Mouse (Mus musculus) hindbrain, embryonic 15.5 days (tissue): ENCODE measurements at regions not wholly inside any gene's neighbourhood (a gene's known extent, or its start where the extent isn't known, plus 50 kb on each side); places are given as distances from the start of the nearest gene placed in this dataset.
A peak's percentile ranks its signal among the peaks of the same experiment; 100 is the strongest.

Experiments
- ATAC-seq: fragments of 200-750 bp; cut with Nextera tagmentation; 2 replicates; pipeline ENCODE4 v1.8.0; 2017; ENCODE audit warnings: low read depth, moderate number of reproducible peaks, moderate TSS enrichment; ENCODE audit not compliant: low FRiP score
- H3K27ac ChIP-seq: fragments of 300-500 bp; sonication (generic); replicated peaks from 2 replicates; pipeline ENCODE4 v1.5.1; 2015; ENCODE audit warnings: mild to moderate bottlenecking, inconsistent platforms
- H3K27me3 ChIP-seq: fragments of 300-500 bp; sonication (generic); 2 replicates; pipeline ENCODE4 v1.6.1; 2015; ENCODE audit warnings: control low read depth, inconsistent platforms
- H3K36me3 ChIP-seq: fragments of 300-500 bp; sonication (generic); 2 replicates; pipeline ENCODE4 v1.6.1; 2015; ENCODE audit warnings: control low read depth, inconsistent platforms
- H3K4me1 ChIP-seq: fragments of 300-500 bp; sonication (generic); replicated peaks from 2 replicates; pipeline ENCODE4 v1.6.1; 2015; ENCODE audit warnings: control low read depth, inconsistent platforms
- H3K4me2 ChIP-seq: fragments of 300-500 bp; sonication (generic); 2 replicates; pipeline ENCODE4 v1.6.1; 2015; ENCODE audit warnings: moderate library complexity, mild to moderate bottlenecking, inconsistent platforms
- H3K4me3 ChIP-seq: fragments of 300-500 bp; sonication (generic); 2 replicates; pipeline ENCODE4 v1.5.1; 2015; ENCODE audit warnings: mild to moderate bottlenecking, inconsistent platforms
- H3K9ac ChIP-seq: fragments of 300-500 bp; sonication (generic); 2 replicates; pipeline ENCODE4 v1.6.1; 2015; ENCODE audit warnings: inconsistent platforms
- H3K9me3 ChIP-seq: fragments of 300-500 bp; sonication (generic); 2 replicates; pipeline ENCODE4 v1.6.1; 2016; ENCODE audit warnings: control low read depth, inconsistent platforms
- WGBS: fragments of 180-500 bp; shearing (Covaris S2); methylation state at CpG from one replicate; pipeline ENCODE4 v1.1.7; 2015; 5-methylcytosine and 5-hydroxymethylcytosine counted together

- H3K9me3 ChIP-seq: no peaks in the 10 kb centered on the region
- no peak overlapping the region for H3K9ac ChIP-seq
- H3K27ac ChIP-seq: no peak overlapping the region
- ATAC-seq: no peak
- no peak overlapping the region for H3K4me2 ChIP-seq
- no peak overlapping the region for H3K4me3 ChIP-seq
- H3K27me3 ChIP-seq: no peaks in the 10 kb centered on the region
- H3K4me1 ChIP-seq: no peaks in the 10 kb centered on the region
- no peaks in the 10 kb centered on the region for H3K36me3 ChIP-seq
- WGBS: 29% methylated on average over 7 of the region's 7 CpGs
Observed at GRCm38 (mm10) chr13:43976676-43977075, 192.1 kb downstream of the Cd83 start.

- no peaks in the 10 kb centered on the region for H3K27me3 ChIP-seq
- peaks cover 25% of the 10 kb centered on the region for H3K4me1 ChIP-seq
- H3K4me3 ChIP-seq: no peak overlapping the region
- no peak overlapping the region for H3K4me2 ChIP-seq
- no peaks in the 10 kb centered on the region for H3K9me3 ChIP-seq
- no peak for ATAC-seq
- WGBS: 13% methylated on average over 6 of the region's 6 CpGs
- H3K27ac ChIP-seq: no peak overlapping the region
- no peak overlapping the region for H3K9ac ChIP-seq
- no peaks in the 10 kb centered on the region for H3K36me3 ChIP-seq
Observed at GRCm38 (mm10) chr13:43987338-43987737, 202.8 kb downstream of the Cd83 start.

- Histone ChIP-seq H3K4me1 (peaks cover 25% of the 10 kb centered on the region), H3K27me3 (0 out of 2 replicates have a peak, but pooled peaks cover 3% of the 10 kb centered on the region), H3K36me3 (no peaks in the 10 kb centered on the region), H3K9ac (no peak overlapping the region), H3K9me3 (no peaks in the 10 kb centered on the region), H3K4me3 (no peak overlapping the region), H3K4me2 (no peak overlapping the region), H3K27ac (no peak overlapping the region)
- ATAC-seq: no peak
- WGBS: 92% methylated on average over 4 of the region's 4 CpGs
Observed at GRCm38 (mm10) chr13:43988421-43988820, 203.8 kb downstream of the Cd83 start.

GRCm38 (mm10) chr13:43990281-43991101 lies 205.9 kb downstream of the Cd83 start:
- no peak overlapping the region for H3K4me3 ChIP-seq
- 26% methylated on average over 16 of the region's 16 CpGs for WGBS
- peak overlapping the region; percentile 16 for H3K4me2 ChIP-seq
- peak; percentile 54; the same call in 1 of the 2 replicates for ATAC-seq
- 0 out of 2 replicates have a peak, but pooled peaks cover 3% of the 10 kb centered on the region for H3K27me3 ChIP-seq
- H3K36me3 ChIP-seq: no peaks in the 10 kb centered on the region
- peaks cover 25% of the 10 kb centered on the region for H3K4me1 ChIP-seq
- no peak overlapping the region for H3K9ac ChIP-seq
- peak overlapping the region; percentile 32; the same call in 1 of the 2 replicates for H3K27ac ChIP-seq
- H3K9me3 ChIP-seq: no peaks in the 10 kb centered on the region

GRCm38 (mm10) chr13:43991774-43992173 lies 207.2 kb downstream of the Cd83 start:
- 33% methylated on average over 5 of the region's 5 CpGs for WGBS
- H3K36me3 ChIP-seq: no peaks in the 10 kb centered on the region
- H3K4me1 ChIP-seq: peaks cover 25% of the 10 kb centered on the region
- no peak overlapping the region for H3K9ac ChIP-seq
- H3K9me3 ChIP-seq: no peaks in the 10 kb centered on the region
- no peak overlapping the region for H3K27ac ChIP-seq
- no peak overlapping the region for H3K4me3 ChIP-seq
- 0 out of 2 replicates have a peak, but pooled peaks cover 3% of the 10 kb centered on the region for H3K27me3 ChIP-seq
- no peak overlapping the region for H3K4me2 ChIP-seq
- no peak for ATAC-seq

GRCm38 (mm10) chr13:43992968-43993367 lies 208.4 kb downstream of the Cd83 start:
- H3K4me1 ChIP-seq: peaks cover 25% of the 10 kb centered on the region
- no peak for ATAC-seq
- H3K27me3 ChIP-seq: 0 out of 2 replicates have a peak, but pooled peaks cover 3% of the 10 kb centered on the region
- H3K36me3 ChIP-seq: no peaks in the 10 kb centered on the region
- no peak overlapping the region for H3K4me3 ChIP-seq
- no peak overlapping the region for H3K27ac ChIP-seq
- H3K9ac ChIP-seq: no peak overlapping the region
- H3K4me2 ChIP-seq: no peak overlapping the region
- H3K9me3 ChIP-seq: no peaks in the 10 kb centered on the region

- Histone ChIP-seq H3K4me2 (no peak overlapping the region), H3K27me3 (0 out of 2 replicates have a peak, but pooled peaks cover 3% of the 10 kb centered on the region), H3K4me3 (no peak overlapping the region), H3K4me1 (peaks cover 25% of the 10 kb centered on the region), H3K27ac (no peak overlapping the region), H3K9me3 (no peaks in the 10 kb centered on the region), H3K36me3 (no peaks in the 10 kb centered on the region), H3K9ac (no peak overlapping the region)
- ATAC-seq: no peak
- 61% methylated on average over 4 of the region's 4 CpGs for WGBS
Observed at GRCm38 (mm10) chr13:43994361-43994760, 209.8 kb downstream of the Cd83 start.

GRCm38 (mm10) chr13:43995623-43996022 lies 211.0 kb downstream of the Cd83 start:
- H3K4me2 ChIP-seq: no peak overlapping the region
- no peak overlapping the region for H3K9ac ChIP-seq
- ATAC-seq: no peak
- no peak overlapping the region for H3K27ac ChIP-seq
- no peaks in the 10 kb centered on the region for H3K9me3 ChIP-seq
- 56% methylated on average over 3 of the region's 3 CpGs for WGBS
- no peaks in the 10 kb centered on the region for H3K36me3 ChIP-seq
- no peak overlapping the region for H3K4me3 ChIP-seq
- 0 out of 2 replicates have a peak, but pooled peaks cover 3% of the 10 kb centered on the region for H3K27me3 ChIP-seq
- peaks cover 15% of the 10 kb centered on the region for H3K4me1 ChIP-seq

GRCm38 (mm10) chr13:44001861-44002545 lies 217.4 kb downstream of the Cd83 start:
- Histone ChIP-seq H3K4me2 (no peak overlapping the region), H3K27me3 (no peaks in the 10 kb centered on the region), H3K36me3 (no peaks in the 10 kb centered on the region), H3K9ac (no peak overlapping the region), H3K4me3 (no peak overlapping the region), H3K9me3 (no peaks in the 10 kb centered on the region), H3K4me1 (peaks cover 8% of the 10 kb centered on the region; the same call in 1 of the 2 replicates), H3K27ac (no peak overlapping the region)
- 52% methylated on average over 12 of the region's 12 CpGs for WGBS
- ATAC-seq: no peak

GRCm38 (mm10) chr13:44012868-44013267 lies 228.3 kb downstream of the Cd83 start:
- 0 out of 2 replicates have a peak, but pooled peaks cover under 1% of the 10 kb centered on the region for H3K4me1 ChIP-seq
- H3K4me2 ChIP-seq: no peak overlapping the region
- H3K27me3 ChIP-seq: 0 out of 2 replicates have a peak, but pooled peaks cover 2% of the 10 kb centered on the region
- no peak overlapping the region for H3K9ac ChIP-seq
- H3K4me3 ChIP-seq: no peak overlapping the region
- no peak overlapping the region for H3K27ac ChIP-seq
- 84% methylated on average over 2 of the region's 2 CpGs for WGBS
- no peaks in the 10 kb centered on the region for H3K36me3 ChIP-seq
- no peaks in the 10 kb centered on the region for H3K9me3 ChIP-seq
- ATAC-seq: no peak

- Histone ChIP-seq H3K36me3 (no peaks in the 10 kb centered on the region), H3K27ac (no peak overlapping the region), H3K9ac (no peak overlapping the region), H3K4me2 (peak overlapping the region; percentile 39), H3K4me3 (no peak overlapping the region), H3K4me1 (peaks cover 16% of the 10 kb centered on the region), H3K27me3 (peaks cover 8% of the 10 kb centered on the region; the same call in 1 of the 2 replicates), H3K9me3 (no peaks in the 10 kb centered on the region)
- WGBS: 4% methylated on average over 8 of the region's 8 CpGs
- no peak for ATAC-seq
Observed at GRCm38 (mm10) chr13:44018489-44019303, 234.1 kb downstream of the Cd83 start.

- Histone ChIP-seq H3K4me3 (no peak overlapping the region), H3K27me3 (peaks cover 8% of the 10 kb centered on the region; the same call in 1 of the 2 replicates), H3K36me3 (no peaks in the 10 kb centered on the region), H3K4me2 (no peak overlapping the region), H3K27ac (no peak overlapping the region), H3K9ac (no peak overlapping the region), H3K4me1 (peaks cover 16% of the 10 kb centered on the region), H3K9me3 (no peaks in the 10 kb centered on the region)
- ATAC-seq: no peak
Observed at GRCm38 (mm10) chr13:44019304-44019583, 234.7 kb downstream of the Cd83 start.
